Mouse (Mus musculus): Measurements from ENCODE around the gene Comtd1.

The Comtd1 gene

DNA sequence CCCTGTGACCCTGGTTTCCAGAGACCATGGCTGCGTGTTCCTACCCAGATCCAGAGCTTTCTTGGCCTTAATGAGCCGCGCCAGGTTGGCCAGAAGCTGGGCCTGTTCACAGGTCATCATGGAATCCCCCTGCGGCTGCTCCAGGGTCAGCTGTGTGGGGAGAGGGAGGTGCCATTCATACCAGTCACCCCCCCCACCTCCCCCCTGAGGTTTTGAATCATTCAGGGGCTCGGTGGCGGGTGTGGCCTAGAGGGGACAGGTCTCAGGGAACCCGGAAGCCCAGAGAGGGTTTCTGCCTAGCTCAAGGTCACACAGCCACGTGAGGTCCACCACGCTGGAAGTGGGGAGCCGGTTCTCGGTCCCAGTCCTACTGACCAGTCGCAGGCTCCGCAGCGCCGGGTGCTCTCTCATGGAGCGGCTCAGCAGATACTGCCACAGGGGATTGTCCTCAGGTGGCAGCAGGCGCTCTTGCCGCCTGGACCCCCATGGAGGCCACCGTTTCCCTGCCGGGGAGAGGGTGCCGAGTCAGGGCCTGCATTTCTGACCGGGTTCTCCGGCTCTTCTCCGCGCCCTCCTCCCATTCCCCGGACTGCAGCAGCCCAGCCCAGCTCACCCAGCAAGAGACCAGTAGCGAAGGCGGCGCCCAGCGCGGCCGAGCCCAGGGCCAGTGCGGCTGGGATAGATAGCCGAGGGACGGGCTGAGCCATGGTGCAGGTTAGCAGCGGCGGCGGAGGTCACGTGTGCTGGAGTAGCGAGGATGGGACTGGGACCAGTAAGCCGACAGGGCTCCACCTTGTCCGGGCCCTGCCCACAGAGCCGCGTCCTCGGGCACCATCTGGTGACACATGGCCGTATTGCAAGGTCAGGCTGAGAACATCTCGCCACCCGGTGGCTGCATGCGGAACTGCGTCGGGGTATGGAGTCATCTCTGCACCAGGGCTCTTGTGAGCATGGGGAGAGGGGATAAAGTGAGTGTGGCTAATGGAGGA, at the start of gene Comtd1:
Gene Comtd1, minus strand, starts transcription at position 812 of the 989 bp plus-strand sequence.
- DNase-seq = peak; percentile 98

DNA sequence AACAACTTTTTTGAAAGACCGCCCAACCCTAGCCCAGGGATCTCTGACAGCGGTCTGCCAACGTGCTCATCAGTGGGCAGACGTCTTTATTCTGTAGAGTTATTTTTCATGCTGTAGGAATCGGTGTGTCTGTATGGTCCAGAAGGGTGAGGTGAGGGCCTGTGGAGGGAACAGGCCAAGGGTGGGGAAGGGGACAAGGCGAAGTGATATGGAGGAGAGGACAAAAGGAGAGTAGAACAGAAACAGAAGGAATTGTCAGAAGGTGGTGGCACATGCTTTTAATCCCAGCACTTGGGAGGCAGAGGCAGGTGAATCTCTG, 43.5 kb upstream of the Comtd1 start:
- DNase-seq = no peak

DNA sequence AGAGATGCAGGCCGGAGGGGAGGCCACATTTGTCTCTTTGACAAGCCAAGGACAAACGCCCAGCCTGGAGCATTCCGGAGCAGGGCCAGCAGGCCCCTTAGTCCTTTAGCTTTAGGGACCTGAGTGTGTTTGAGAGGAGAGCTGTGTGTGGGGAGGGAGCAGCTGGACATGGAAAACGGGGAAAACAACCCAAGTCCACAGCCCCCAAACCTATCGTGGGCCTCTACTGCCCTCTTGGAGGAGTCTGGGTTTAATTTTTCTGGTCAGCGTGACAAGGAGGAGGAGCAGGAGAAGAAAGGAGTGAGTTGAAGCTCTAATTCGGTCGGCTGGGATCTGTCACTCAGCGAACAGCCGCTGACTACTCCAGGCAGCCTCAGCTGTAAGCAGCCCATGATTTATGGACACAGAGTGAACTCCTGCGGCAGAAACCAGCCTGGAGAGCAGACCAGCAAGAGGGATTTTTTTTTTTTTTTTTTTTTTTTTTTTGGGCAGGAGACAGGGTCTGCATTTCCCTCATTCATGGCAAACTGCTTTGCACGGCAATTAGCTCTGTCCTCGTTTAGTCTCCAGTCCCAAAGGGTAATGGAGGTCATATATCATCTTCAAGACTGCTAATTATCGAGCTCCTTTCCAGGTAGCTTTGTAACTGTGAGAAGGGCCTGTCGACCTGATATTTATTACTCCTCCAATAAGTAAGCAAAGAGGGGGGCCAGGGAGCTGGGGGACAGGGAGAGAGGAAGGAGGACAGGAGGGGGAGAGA, 43.0 kb upstream of the Comtd1 start:
- no peak for DNase-seq

DNA sequence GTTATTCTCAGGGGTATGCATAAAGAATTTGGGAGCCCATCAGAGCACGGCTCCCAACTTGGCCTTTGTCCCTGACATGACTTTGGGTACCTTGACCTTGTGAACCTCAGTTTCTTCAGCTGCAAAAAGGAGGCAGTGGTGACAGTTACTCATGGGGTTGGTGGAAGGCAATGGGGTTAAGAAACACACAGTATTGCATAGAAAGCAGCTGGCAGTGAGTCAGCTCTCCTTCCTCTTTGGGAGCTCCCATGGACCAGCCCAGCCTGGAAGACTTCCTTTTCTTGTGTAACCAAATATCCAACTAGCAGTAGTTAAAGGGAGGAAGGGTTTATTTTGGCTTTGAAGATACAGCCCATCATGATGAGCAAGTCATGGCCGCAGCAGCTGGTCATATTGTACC, 41.7 kb upstream of the Comtd1 start:
- DNase-seq = no peak

DNA sequence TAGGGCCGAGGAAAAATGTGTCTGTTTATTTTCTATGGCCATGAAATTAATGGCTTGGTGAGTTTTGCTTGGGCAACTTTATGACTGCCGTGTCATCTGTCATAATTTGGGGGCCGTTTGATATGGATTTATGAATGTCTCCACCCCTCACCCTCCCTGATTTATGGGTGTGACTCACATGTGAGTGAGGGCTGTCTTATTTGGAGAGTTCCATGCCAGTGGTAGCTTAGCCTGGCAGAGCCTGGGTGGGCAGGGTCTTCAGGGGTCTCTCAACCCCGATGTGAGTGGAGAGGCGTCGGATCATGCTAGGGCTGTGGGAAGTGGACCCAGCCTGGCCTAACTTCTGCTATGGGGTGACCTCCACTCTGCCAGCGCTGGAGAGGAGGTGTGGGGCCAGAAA, 18.0 kb upstream of the Comtd1 start:
- DNase-seq = no peak

DNA sequence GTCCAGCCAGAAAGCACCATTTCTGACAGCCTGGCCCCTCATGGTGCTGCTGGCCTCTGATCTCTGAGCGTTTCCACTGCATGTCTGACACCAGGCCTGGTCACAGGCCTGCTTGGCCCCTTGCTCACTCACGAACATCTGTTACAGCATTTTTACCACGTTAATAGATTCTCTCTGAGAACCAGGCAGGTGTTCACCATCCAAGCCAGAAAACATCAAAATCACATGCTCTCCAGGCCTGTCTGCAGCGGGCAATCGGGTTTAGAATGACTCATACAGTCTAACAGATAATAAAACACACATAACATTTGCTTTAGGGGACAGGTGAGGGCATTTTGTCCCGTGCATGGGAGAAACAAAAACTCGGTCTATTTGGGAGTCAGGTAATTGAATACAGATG, 17.5 kb upstream of the Comtd1 start:
- peak in 1 of 2 experiments; percentile 4 for DNase-seq

DNA sequence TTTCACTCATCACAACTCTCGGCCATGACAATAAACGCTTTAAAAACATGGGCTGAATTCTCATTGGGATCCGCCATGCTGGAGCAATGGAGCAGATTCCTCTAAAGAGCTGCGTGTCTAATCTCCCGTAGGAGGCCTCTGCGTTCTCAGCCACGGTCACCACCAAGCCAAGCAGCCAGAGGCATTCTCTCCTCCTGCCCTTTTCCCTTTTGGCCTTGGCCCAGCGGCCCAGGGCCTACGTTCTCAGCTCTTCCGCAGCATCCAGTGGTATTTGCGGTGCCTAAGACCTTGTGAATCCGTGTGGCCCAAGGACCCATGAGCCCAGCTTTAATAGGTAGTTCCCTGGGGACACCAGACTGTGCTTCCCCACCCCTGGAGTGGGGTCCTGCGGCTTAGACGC, 8.1 kb upstream of the Comtd1 start:
- no peak for DNase-seq

DNA sequence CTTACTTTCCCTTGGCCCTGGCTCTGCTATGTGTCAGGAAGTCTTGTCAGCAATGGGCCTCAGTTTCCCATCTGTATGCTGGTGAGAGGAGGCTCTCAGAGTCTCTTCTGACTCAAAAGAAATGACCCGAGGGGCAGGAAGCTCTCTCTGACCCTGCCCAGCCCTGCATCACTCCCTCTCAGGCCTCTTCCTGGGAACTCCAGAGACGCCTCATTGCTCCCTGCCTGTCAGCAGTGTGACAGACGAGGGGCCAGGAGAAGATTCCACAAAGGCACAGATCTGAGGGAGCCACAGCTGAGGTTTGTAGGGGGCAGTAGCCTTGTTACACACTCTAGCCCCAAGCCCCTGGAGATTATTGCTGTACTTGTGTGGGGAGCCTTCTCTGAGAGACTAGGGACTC, 7.2 kb upstream of the Comtd1 start:
- no peak for DNase-seq

DNA sequence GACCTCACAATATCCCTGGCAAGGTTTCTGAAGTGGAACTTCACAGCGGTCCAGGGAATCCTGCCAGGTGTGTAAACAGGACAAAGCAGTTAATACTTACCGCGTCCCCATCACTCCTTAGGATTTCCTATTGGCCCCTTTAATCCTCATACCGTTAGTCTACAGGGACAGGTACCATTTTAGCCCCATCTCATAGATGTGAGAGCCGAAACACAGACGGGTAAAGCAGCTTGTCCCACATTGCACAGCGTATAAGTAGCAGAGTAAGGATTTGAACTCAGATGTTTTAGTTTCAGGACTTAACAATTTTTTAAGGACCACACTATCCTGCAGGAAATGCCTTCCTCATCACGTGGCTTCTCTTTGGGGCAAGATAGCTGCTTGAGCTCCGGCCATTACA, 5.5 kb upstream of the Comtd1 start:
- DNase-seq = no peak

DNA sequence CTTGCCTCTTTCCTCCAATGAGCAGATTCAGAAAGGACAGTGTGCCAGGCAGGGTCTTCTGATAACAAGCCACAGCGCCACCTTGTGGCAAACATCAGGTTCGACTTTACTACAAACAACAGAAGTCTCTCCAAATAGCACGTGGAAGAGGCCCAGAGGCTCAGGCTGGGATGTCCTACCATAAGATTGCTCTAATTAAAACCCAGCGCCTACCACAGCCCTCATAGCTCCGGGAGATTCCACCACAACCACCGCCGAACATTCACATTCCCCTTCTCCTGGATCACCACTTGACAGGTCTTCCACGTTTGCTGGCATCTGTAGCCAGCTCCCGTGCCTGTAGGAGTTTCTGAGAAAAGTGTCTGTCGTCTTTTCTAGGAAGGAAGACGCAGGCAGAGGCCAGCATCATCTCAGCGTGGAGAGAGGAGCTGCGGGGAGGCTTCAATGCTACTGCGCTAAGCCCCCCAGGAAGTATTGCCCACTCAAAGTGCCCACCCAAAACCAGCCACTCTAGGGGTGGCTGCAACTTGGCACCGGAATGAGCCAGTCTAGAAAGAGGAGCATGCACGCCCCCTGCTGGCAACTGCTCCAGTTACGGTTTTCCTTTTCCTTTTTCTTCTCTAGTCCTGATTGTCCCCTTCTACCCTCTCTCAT, 4.8 kb upstream of the Comtd1 start:
- DNase-seq = peak; percentile 82 to 88

DNA sequence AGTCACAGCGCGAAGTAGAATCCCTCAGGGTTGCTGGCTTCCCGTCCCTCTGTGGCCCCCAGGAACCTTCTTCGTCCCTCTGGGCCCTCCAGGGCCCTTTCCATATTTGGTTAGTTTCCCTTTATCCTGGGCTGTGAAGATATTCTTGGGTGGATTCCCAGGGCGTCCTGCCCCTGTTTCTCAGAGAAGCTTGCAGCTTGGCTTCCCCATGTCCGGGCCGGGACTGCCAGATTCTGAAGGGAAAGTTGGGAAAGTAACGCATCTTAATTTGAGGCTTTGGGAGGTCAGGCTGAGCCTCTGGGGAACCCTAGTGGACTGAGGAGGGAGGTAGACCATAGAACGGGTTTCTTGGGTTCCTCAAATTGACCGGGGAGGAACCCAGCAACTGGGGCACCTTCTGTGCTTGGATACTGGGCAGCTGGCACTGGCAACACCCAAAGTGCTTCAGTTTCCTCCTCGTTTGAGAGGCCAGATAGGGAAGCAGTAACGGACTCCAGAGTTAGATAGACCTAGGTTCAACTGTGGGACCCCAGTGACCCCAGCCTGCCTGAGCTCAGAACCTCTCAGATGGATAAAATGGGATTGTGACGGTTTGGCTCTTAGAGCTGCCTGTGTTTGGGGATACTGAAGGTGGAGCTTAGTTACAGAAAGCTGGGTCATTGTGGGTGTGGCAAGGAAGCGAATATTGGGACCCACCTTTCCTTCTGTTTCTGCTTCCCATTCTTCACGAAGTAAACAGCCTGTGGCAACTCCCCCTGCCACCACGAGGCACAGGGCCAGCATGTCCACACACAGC, 3.4 kb upstream of the Comtd1 start:
- DNase-seq = no peak

DNA sequence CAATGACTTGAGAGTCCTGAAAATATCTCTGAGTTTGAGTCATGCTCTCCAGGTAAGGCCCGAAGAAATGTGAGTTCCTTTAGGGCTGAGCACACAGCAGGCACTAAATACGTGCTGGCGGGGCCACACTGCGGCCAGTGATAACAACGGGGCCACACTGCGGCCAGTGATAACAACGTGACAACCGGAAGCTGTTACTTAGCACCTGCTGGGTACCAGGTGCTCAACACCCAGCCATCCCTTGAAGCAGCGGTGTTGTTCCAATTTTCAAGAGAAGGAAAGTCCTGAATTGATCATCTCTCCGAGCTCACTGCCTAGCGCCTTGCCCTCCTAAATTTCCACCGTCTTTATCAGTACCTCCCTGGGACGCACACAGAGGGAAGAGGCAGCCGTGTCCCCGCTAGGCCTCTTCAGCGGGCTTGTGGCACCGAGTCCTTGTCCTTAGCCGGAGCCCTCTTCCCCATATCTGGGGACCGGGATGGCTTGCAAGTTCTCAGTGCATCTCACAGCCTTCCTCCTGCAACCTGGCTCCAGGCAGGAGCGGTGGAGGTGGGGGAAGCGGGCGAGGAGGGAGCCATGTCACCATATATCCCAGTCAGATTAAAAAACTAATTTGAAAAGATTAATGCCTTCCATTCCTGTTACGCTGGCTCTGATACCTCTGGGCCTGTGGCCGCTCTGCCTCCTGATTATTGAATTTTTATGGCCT, 1.8 kb upstream of the Comtd1 start:
- no peak for DNase-seq

DNA sequence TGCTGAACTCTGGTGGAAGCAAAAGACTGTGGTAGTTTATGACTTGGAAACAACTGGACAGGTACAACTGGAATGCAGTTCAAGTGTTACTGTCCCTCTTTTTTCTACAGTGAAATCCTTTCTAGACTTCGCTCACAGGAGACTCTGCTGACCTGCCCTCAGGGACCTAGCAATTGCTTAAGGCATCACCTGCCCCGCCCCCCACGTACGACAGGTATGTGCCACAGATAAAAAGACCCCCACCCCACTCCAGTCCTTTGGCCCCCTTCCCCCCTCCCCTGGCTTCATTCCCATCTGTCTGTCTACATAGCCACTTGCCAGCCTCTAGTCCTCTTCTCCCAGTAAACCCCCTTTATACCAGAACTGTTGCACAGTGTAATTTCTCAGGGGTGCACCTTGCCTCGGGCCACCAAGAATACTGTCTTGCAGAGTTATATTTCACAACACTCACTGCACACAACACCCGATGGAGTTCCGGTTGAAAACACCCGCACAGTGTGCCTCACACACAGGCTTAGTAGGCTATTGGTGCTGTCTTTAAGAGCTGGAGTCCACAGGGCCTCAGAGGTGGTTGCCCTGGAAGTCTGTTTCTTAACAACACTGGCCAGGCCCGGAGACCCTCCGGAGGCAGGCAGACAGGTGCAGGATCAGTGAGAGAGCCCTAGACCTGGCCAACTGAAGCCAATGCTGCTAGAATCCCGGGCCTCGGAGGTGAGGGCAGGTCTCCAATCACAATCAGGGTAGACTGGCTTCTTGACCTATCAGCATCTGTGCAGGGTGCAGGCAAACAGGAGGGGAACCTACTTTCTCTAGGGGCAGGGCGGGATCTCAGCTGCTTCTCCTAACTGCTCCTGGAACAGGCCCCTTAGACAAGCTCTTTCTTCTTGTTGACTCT, 994 bp upstream of the Comtd1 start:
- peak in 1 of 2 experiments; percentile 50 for DNase-seq

DNA sequence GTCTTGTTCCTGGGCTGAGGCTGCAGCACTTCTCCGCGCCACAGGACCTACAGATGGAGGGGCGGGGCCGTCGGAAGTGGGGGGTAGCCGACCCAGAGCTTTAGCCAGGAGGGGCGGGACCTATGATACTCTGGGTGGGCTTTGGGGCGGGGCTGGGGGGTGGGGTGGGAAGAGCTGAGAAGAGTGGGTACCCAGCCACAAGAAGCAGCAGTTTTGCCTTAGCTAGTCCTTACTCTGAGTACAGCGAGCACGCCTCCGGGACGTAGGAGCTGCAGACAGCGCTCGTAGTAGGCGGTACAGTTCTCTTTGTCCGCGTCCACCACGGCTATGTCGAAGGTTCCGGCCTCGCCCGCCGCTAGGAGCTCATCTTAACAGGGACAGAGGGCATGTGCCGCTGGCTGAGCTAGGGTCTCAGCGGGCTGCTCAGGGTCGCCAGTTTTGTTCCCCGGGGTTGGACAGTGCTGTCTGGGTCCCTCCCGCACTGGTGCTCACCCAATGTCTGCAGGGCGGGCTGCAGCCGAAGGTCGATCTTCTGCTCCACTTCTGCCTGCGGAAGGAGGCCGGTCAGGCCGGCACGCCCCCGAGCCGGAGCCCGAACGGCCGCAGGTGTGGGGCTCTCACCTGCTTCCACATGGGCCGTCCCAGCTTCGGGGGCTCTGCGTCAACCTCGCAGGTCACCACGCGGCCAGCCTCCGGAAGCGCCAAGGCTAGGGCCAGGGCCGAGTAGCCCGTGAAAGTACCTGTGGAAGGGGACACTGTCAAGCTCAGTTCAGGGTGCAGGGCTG, 1.2 kb downstream of the Comtd1 start:
- DNase-seq = peak; percentile 84 to 86

DNA sequence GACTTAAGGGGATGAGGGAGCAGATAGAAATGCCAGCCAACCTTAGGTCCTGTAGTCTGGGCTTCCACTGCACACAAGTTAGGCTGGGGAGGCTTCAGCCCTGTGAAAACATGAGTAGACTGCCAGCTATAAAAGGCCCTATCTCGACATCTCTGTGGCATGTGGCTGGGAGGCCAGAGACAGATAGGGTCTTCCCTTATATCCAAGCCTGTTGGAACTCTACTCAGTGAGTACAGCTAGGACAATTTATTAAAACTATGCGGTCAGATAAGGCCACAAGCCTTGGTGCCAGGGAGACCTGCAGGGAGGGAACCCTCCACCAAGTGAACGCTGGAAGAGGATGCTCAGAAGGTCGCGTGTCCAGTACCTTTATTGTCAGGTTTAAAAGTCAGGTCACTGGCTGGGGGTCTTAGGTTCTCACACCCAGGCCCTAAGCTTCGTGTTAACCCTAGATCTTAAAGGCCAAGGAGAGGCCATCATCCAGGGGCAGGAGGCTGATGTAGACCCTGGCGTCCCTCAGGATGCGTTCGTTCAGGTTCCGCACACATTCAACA, 1.9 kb downstream of the Comtd1 start:
- DNase-seq = no peak

DNA sequence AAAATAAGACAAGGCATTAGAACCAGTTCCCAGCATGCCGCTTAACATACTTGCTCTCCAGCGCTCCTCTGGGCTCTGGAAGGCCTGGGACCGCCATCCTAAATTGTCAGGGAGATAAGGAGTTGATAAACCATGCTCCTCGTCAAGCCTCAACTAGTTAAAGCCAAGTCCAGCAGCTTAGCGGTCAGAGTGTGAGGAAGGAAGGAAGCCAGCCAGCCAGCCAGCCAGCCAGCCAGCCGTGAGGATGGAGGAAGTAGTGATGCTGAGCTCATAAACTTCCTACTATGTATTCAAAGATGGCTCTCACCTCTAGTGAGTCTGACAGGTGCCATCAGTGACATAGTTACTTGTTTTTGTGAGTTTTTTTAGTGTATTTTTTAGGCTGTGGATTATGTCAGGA, 5.5 kb downstream of the Comtd1 start:
- no peak for DNase-seq

DNA sequence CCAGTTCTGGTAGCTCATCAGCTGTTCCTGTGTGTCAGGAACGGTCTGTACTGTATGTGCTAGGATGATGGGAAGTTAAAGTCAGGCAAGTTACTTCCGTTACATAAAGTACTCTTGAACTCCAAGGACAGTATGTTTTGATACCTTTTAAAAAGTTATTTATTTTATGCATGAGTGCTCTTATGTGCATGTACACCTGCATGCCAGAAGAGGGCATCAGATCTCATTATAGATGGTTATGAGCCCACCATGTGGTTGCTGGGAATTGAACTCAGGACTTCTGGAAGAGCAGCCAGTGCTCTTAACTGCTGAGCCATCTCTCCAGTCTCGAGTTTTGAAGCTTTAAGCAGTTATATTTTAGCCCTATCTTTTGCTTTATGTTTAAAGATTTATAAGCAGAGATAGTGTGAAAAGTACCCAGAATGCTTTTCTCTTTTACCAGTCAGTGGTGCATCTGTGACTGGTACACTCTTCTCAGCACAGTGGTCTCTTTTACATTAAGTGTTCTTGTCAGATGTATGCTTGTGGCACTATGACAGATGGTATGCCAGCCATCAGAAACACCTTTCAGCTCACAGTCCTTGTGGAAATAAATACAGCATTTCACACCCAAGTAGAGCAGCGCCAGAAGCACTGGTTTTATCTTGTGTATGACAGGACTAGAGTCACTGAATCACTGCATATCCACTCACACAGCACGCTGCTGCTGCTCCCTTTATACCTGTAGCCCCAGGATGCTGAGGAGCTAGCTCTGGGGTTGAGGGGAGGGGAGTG, 6.8 kb downstream of the Comtd1 start:
- no peak for DNase-seq

DNA sequence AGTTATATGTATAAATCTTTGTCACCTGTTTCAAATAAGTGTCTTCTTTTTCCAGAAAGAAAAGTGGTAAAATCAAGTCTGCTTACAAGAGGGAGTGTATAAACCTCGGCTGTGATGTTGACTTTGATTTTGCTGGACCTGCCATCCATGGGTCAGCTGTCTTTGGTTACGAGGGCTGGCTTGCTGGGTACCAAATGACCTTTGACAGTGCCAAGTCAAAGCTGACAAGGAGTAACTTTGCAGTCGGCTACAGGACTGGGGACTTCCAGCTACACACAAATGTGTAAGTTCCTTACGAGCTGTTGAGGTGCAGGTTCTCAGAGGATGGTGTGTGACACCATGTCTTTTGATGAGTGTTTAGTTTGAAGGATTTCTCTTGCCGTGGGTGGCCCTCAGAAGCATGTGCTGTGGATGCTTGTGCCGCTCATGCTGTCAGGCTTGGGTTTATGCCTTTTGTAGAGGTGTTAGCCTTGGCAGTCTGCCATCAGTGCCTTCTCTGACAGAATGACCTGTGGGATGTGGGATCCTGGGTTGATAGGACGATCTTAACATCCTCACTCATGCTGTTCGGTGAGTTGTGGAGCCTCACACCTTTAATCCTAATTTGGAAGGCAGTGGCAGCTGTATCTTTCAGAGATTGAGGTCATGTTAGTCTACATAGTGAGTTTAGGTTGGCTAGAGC, 10.3 kb downstream of the Comtd1 start:
- DNase-seq = peak in 1 of 2 experiments; percentile 34

Data from cerebellum, postnatal 14 days (tissue).